Mouse (Mus musculus) C2C12 (cell line): ENCODE results near the gene Olfr1357.

ENCODE experiments used
- CEBPB ChIP-seq: IDR thresholded peaks from one replicate; pipeline ENCODE4 v1.6.1; 2011; ENCODE audit warnings: low read depth, mild to moderate bottlenecking, control low read depth, moderate library complexity
- CTCF ChIP-seq: IDR thresholded peaks from one replicate; pipeline ENCODE4 v1.5.1; 2011; ENCODE audit not compliant: control insufficient read depth, insufficient read depth, insufficient read length
- MYOG ChIP-seq: IDR thresholded peaks from one replicate; pipeline ENCODE4 v1.6.1; 2011; ENCODE audit not compliant: control insufficient read depth, insufficient read length; ENCODE audit errors: extremely low read depth

DNA sequence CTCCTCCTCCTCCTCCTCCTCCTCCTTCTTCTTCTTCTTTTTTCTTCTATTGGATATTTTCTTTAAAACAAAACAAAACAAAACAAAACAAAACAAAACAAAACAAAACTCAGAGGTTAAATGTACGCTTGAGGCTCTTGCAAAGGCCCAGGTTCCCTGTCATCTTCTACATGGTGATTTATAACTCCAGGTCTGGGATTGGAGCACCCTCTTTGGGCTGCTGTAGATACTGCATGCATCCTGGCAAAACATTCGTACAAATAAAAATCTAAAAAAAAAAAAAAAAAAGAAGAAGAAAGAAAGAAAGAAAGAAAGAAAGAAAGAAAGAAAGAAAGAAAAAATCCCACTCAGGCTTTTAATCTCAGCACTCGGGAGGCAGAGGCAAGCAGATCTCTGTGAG lies 12.8 kb downstream of the Olfr1357 start:
- peak; percentile 21 for TF ChIP-seq CTCF
- no peak for TF ChIP-seq CEBPB
- TF ChIP-seq MYOG, result no peak
